Mouse (Mus musculus) CD4-positive, CD25-positive, alpha-beta regulatory T cell, adult 2 months (primary cell): ENCODE measurements around the gene Aldh3a2.
"Not testable (repeated sequence)": the region's sequence is repeated elsewhere in the genome, so short reads cannot be mapped to it uniquely, and the experiment has no call there.

Experiments
- DNase-seq: peaks from one replicate; pipeline ENCODE4 v3.0.0-alpha.2; 2012; ENCODE audit warnings: low read depth, low spot score

Aldh3a2 gene

DNA sequence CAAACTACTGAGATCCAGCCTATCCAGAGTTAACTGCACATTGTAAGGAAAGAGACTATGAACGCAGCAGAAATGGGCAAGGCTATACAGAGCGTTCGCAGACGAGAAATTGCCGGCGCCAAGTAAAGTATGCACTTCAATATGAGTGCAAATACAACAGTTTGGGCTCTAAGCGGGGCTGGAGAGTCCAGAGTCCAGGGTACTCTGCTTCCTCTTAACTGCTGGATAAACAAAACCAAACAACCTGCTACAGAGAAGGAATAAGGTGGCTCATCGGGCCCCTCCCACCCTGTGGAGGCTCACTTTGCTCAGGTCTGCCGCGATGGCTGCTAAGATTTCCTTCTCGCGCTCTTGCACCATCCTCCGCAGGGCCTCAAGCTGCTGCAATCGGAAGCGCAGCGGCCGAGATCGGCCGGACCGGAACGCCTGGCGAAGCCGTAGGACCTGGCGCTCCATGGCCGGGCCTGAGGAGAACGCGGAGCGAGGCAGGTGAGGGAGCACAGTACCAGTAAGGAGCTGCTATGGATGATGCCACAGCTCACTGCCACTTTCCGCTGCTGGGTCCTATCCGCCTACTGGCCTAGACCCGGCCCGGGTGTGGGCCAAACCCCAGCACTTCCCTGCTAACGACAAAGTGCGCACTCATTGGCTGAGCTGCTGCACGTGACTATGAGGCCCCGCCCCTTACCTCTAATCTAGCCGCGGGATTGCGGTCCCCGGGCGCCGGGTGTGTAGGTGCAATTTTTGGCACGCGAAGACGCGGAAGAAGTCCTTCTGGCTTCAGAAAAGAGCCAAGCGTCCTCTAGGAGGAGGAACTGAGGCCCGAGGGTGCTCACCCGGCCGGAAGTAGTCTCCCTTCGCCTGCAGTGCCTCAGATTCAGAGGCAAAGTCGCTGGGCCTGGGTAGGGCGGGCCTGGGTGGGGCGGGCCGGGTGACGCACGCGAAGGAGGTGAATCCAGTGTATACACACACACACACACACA lies at the start of gene Aldh3a2:
Aldh3a2 (minus strand) TSS at position 914 of the 983 bp plus-strand sequence.
- peak; percentile 97 for DNase-seq

DNA sequence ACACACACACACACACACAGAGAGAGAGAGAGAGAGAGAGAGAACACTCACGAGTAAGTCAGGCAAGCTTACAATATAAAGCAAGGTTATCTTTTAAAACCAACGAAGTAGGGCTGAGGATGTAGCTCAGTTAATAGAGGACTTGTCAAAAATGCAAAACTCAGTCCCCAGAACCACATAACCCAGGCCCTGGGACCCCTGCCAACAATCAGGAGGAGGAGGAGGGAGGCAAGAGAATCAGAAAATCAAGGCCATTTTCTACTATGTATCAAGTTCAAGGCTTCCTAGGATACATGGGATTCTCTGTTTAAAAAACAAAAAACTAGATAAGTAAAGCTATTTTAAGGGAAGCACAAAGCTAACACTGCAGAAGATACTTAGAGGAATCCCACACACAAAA lies 49.6 kb upstream of the Aldh3a2 start:
- no peak for DNase-seq

DNA sequence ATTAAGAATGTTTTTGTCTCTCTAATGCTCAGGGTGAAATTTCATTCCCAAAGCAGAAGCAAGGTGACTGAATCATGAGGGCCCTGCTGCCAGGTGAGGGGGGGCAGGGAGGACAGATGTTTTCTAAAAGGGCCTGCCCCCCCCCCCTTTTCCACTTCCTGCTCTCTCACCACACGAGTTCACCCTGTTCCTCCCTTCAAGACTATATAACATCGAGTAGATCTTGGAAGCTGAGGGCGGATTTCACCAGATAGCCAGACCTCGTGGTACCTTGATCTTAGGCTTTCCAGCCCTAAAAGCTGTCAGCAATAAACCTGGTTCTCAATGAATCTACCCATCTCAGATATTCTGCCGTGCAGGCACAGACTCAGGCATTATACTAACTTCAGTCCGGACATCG lies 43.1 kb upstream of the Aldh3a2 start:
- peak; percentile 26 for DNase-seq

DNA sequence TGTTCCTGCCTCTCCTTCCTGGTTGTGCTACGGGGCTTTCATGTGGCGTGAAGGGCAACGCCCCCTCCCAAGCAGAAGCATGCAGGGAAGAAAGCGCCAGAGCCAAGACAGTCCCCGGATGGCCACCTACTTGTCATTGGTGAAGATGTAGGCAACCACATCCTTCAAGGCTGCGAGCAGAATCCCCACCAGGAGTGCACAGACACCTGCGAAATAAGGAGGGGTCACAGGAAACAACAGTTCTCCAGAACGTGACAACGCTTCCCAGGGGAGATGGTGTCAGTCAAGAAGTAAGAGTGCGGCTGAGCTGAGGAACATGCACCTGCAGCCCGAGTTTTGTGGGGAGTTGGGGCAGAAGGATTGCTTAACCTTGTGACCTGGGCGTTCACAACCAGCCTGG lies 42.6 kb upstream of the Aldh3a2 start:
- DNase-seq = peak; percentile 39

DNA sequence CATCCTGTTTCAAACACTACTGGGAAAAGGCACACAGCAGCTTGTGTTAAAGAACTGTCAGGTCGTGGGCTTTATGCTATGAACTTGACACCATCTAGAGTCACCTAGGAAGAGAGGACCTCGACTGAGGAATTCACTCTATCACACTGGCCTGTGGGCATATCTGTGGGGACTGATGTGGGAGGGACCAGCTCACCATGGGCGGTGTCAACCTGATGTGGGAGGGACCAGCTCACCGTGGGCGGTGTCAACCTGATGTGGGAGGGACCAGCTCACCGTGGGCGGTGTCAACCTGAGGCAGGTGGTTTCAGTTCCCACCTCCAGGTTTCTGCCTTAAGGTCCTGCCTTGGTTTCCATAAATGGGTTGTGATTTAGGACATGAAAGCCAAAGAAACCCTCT lies 40.5 kb upstream of the Aldh3a2 start:
- DNase-seq = peak; percentile 9

DNA sequence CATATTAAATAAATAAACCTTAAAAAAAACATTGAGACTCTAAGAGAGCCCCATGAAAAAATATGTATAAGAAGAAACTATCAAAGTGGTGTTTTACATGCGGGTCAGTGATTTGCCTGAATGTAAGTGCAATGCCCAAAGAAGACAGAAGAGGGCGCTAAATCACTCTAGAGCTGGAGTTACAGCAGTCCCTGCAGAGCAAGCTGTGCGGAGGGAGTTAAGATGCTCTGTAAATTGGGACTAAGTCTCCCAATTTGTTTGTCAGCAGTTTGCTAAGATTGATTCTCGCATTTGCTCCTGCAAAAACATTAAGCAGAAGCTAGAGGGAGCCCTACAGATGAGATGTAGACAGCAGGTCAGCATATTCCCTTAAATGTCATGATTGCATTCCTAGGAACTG lies 38.1 kb upstream of the Aldh3a2 start:
- DNase-seq = peak; percentile 73

DNA sequence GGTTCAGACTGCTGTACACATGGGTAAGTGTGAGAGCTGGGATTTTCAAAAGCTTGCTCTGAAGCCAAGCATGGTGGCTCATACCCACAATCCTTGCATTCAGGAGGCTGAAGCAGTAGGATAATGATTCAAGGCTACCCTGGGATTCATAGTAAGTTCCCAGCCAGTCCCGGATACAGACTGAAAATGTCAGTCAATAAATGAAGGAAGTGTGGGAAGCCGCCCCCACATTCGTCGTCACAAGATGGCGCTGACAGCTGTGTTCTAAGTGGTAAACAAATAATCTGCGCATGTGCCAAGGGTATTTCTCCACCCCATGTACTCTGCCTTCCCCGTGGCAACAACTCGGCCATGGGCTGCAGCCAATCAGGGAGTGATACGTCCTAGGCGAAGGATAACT lies 37.3 kb upstream of the Aldh3a2 start:
- not testable (repeated sequence) for DNase-seq

DNA sequence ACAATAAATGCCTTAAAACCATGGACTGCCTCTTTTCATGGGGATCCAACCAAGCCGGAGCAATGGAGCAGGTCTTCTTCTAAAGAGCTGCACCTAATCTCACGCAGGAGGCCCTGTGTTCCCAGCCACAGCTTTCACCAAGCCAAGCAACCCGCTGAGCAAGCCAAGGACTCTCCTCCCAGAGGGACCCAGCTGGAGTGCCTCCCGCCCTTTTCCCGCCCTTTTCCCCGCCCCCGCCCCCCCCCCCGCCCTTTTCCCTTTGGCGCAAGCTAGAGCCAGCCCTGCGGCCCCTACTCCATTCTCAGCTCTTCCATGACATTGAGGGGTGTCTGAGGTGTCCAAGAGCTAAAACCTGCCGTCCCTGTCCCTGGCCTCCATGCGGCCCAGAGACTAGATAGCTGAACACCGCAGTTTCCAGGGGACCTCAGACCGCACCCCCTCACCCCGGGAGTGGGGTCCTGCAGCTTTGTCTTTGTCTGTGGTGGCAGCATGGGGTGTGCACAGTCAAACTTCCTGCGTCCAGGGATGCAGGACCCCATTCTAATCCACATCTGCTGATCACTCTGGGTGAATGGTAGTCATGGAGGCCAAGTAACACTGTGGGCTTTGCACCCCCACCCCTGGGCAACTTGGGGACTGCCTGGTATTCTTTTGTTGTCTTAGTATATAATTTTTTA lies 33.6 kb upstream of the Aldh3a2 start:
- DNase-seq = no peak

DNA sequence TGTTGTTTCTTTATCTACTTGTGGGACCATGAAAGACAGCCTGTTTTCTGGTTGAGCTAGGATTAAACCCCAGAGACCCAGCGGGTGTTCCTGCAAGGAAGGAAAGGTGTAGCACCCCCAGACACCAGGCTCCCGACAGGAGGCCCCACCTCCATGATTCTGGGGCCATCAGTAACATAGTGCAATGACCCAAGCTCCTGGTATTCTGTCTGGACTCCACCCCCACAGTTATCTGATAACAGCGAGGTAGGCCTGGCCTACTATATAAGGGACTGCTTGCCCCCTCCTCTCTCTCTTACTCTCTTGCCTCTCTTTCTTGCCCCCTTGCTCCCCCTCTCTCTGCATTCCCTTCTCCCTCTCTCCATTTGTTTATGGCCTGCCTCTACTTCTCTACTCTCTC lies 32.9 kb upstream of the Aldh3a2 start:
- DNase-seq = no peak

DNA sequence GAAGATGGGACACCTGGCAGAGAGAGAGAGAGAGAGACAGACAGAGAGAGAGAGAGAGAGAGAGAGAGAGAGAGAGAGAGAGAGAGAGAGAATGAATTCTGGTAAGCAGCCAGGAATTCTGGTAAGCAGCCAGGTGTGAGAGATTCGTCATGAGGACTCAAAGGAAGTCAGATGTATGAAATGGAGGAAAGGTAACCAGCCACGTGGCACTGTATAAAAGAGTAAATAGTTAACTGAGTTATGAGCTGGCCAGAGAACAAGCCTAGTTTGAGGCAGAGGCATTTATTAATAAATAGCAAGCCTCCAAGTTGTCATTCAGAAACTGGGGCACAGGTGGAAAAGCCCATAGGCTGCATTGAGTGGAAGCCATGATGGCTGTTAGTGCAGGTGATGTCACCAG lies 30.6 kb upstream of the Aldh3a2 start:
- DNase-seq = no peak

DNA sequence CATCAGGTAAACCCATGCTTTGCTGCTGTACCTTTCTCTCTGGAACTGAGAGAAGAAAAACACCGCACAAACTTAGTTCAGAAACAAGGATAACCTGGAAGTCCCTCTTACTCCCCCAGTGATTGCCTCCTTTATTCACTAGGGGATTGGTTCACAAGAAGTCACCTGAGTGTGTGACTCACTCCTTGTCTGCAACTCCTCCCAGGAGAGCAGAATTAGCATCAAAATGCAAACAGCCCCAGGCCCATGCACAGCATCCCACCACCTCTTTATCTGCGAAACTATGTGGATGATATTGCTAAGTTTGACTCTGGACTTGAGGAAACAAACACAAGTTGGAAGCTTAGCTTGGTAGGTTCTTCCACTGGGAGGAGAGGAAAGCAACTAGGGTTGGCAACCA lies 30.1 kb upstream of the Aldh3a2 start:
- no peak for DNase-seq

DNA sequence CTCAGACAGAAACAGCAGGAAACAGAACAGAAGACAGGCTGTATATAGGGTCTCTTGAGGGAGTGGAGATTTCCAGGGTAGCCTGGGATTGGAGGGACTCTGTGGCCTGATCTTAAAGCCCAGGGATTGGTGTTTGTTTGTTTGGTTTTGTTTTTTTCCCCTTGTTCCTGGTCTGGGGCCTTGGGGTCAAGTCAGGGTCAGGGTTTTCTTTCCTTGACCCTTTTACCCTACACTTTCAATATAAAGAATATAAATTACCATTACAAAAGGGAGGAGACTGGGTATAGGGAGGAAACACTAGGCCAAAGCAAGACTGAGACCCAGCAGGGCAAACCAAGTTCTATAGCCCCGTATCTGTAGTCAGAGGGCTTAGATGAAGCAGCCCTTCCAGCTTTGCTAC lies 29.3 kb upstream of the Aldh3a2 start:
- no peak for DNase-seq

DNA sequence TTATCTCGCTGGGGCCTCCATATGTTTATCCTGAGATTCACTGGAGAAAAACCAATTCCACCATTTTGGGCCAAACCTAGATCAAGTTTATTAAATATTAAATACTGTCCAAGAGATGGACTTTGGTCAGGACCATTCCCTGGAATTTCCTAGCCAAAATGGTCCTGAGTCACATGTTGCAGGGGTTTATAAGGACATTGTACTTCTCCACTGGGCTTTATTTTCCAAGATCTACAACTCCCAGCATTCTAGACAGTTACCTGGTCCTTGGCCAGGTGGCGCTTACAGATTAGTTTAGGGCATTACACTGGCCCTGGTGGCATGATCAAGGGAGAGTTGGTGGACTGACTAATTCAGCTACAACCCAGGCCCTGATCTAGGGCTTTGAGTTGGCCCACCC lies 28.3 kb upstream of the Aldh3a2 start:
- no peak for DNase-seq

DNA sequence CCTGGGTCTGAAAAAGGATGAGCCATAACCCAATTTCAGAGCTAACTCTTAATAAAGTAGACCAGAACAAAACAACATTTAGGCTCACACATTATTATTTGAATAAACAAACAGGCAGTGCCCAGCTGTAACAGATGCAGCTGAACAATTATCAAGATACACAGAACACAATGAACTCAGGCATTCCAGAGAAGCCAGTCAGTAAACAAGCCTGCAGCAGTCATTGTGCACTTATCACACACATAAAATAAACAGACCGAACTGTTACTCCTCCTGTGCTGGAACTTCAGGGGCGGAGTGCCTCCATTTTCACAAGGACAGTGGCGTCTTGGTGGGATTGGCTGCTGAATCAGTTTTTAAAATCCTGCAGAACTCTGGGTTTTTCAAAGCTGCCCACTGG lies 27.2 kb upstream of the Aldh3a2 start:
- no peak for DNase-seq

DNA sequence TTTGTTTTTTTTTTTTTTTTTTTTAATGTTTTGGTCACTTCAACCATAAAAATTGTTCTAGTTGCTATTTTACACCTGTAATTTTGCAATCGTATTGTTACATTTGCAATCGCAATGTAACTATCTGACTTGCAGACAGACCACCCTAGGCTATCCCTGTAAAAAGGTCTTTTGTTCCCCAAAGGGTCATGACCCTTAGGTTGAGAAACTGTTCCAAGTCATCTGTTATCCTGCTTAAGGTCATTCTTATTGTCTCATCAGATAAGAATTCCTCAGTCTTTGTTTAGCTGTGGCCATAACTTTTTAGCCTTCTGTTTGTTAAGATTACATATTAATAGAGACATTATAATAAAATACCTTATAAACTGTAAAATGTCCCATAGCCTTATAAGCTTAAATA lies 26.0 kb upstream of the Aldh3a2 start:
- no peak for DNase-seq

DNA sequence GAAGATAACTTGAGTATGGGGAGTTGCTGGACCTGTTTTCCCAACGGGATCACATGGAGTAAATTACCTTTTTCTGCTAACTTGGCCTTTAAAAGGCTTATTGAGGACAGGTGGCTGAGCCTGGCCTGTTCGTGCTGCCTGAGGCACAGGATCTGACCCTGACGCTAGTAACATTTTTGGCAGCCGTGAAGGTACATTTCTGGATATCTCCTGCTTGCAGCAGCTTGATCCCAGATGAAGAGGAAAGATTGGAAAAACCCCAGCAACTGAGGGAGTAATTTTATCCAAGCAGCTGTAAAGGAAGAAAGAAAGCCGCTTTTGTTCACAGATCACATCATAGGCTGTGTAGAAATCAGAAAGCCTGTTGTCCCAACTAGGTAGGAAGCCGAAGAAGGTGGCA lies 17.1 kb upstream of the Aldh3a2 start:
- DNase-seq = no peak

DNA sequence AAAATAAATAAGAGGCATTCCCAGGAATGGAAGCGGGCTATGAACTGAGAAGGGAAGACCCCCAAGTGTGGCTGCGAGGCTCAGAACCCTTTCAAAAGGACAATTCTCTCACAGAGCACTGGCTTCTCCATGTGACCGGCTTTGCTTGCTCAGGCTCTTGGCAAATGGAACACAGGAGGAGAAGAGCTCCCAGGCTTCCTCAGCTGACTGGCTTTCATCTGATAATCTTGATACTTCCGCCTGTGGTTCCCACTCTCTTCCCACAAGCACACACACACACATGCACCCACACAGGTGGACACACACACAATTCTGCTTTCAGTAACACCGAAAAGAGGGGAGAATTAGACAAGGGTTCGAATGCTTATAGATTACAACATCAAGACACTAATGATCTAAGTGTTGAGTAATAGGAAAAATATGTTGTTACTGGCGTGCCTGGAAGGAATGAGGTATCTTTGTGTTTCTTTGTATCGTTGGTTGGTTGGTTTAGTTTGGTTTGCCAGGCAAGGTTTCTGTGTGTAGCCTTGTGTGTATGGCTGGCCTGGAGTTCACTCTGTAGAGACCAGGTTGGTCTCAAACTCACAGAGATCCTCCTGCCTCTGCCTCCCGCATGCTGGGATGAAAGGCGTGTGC lies 16.3 kb upstream of the Aldh3a2 start:
- no peak for DNase-seq

DNA sequence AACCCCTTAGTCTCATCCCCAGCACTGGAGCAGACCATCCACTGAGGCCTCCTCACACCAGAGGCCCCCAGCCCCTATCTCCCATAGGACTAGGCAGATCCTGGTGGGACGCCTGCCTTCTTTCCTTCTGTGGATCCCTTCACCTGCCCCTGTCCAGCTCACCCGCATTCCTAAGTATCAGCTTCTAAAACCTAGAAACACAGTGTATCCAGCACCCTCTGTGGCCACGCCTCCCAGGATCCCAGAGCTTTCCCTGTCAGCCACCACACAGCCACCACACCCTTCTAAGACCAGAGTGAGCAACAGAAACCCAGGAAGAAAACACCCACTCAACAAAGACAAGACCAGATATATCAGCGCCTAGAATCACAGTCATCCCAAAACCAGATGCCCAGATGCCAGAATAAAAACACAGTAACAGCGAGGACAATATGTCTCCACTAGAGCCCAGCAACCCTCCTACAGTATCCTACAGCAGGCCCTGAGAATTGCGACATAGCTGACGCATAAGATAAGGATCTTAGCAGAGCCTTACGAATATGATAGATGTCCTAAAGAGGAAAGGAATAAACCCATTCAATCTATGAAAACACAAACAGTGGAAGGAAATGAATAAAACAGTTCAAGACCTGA lies 11.3 kb upstream of the Aldh3a2 start:
- no peak for DNase-seq

DNA sequence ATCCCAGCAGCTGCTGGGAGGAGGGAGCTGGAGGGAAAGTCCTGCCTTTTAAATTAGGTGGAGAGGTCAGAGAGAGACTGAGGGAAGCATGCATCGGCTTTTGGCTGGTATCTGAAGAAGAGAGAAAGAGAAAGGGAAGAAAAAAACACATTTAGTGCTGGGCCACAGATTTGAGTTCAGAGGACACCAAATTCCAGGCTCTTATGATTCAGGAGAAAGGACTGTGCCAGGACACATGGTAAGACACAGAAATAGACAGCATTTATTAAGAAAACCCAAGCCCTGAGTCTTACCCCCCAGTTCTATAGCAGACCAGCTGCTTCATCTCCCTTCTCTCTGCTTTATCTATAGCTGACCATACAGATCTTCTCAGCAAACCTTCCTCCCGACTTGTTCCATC lies 10.7 kb upstream of the Aldh3a2 start:
- no peak for DNase-seq

DNA sequence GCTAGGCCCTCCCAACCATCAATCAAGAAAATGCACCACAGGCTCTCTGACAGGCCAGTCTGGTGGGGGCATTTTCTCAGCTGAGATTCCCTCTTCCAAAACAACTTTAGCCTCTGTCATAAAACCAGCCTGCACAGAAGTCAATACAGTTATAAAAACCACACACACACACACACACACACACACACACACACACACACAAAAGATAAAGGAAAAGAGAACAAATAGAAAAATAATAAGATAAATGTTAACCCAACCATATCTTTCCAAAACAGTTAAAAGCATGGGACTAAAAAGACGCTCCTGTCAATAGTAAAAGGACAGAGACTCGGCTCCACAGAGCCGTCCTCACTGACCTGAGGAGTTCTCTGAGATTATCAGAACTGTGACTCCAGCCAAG lies 9.2 kb upstream of the Aldh3a2 start:
- DNase-seq = no peak

DNA sequence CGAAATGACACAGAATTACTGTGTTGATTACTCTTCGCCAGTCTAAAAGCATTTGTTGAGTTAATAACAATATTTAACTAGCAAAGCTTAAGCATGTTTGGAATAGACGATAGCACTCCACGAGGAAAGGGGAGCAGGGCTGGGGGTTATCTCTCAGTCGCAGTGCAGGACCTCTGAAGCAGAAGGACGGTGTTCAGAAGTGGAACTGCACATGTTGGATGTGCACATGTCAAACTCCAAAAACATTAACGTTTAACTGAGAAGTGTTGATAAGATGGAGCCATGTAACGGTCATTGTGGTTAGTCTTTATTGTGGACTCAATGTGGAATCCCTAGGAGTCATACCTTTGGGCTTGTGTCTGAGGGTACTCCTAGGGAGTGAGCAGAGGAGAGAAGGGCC lies 7.8 kb upstream of the Aldh3a2 start:
- DNase-seq = no peak

DNA sequence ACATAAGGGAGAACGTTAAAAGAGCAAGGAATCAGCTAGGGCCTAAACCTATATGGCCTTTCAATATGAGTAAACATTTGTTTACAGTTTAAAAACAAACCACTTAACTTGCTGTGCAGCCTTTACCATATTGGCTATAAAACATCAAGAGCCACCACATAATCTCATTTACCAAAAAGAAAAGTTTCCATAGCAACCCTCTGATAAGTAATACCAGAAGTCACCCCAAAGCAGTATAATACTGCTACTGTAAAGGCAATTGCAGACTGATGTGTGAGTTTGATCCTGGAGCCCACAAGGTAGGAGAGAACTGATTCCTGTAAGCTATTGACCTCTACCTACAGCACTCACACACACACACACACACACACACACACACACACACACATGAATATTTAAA lies 7.2 kb upstream of the Aldh3a2 start:
- DNase-seq = no peak
